Mouse (Mus musculus) effector memory CD4-positive, alpha-beta T cell, adult 7 months (primary cell): ENCODE measurements around the gene Prr14l. TPM values are rescaled to one million over a fixed set of nuclear protein-coding genes. Genes with fewer than 3 reads are reported as not detected.

Experiments
- polyA plus RNA-seq: library from polyadenylated mRNA; unstranded; fragments of 100-300 nt; shearing (Covaris generic); gene quantifications from one replicate; pipeline ENCODE4 v1.2.1, GENCODE M21; 2017

The Prr14l gene
- 15.5 TPM for polyA plus RNA-seq

GRCm38 (mm10) chr5:32853731-32854507 is at the start of gene Prr14l:
TSS of gene Prr14l (minus strand) at chr5:32854256.

DNA sequence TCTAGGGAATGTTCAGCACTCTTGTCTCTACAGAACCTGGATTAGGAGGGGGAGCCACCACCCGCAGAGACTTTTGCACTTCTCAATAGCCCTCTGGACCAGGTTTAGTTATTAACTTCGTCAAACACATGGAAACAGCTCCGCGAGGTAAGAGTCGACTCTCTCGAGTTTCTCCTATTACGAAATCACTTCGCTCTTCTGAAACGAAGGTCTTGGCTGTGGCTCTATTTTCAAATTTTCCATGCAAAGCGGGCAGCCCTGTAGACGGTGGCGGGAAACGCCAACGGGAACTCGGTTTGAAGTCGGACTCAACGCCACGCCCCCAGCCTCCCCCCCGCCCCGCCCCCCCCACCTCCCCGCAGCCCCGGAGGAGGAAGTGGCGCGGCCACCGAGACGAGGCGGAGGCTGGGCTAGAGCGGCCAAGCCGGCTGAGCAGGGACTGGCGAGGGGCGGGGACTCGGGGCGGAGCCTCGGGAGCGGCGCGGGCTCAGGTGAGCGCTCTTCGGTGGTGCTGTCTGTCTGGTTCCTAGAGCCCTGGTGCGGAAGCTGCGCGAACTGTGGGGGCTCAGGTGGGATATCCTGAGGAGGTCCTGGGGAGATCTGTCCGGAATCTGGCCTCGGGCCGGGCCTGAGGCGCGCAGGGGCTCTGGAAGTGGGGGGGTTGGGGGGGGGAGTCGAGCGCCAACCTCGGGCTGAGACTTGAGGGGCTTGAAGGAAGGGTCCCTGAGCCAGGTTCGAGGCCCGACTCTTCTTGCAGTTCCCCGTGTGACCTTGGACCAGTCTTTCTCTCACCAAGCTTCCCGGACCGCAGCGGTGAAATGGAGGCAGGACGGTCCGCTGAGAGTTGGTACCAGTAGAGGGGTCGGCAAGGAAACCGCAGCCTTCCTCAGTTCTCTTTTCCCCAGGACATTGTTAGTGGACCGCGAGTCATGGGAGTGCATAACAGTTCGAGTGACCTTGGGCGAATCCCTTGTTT is 9.5 kb upstream of the Prr14l start, which contains the start of gene Depdc5:
TSS of gene Depdc5 (plus strand) at position 449 of the 976 bp plus-strand sequence.

GRCm38 (mm10) chr5:32827009-32827408 is 27.0 kb downstream of the Prr14l start, which contains the start of gene Gm20671:
TSS of gene Gm20671 (minus strand) at chr5:32827109.

DNA sequence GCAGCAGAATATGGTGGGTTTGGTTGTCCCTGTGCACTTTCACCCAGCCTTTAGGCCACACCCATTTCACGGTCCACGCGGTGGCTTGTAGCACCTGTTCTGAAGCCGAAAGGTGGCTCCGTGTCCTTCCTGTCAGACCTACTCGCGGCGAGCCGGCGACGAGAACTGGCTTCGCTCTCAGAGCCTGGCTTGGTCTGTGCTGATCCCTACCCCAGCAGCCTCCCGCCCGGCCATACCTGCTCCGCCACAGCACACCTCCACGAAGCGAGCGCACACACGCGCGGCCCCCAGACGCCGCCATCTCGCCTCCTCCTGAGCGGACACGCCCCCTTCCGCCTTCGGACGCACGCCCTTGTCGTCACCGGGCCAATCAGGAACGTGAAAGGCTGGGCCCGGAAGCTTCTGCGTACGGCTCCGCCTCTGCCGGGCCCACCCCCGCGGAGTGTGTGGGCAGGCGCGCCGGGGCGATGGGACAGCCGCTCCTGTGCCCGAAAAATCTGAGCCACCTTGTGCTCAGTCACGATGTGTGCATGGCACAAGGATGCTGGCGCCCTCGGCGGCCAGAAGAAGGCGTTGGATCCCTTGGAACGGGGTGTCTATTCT is 68.6 kb downstream of the Prr14l start, which contains the start of gene Pisd:
TSS of gene Pisd (minus strand) at position 334 of the 603 bp plus-strand sequence.

Other genes with a start within 250 kb of the Prr14l start
- gene Yes1, start 243.1 kb downstream of the Prr14l start, polyA plus RNA-seq, result 36.9 TPM
- 75.7 TPM for gene Pisd, start 68.6 kb downstream of the Prr14l start, polyA plus RNA-seq
- gene Gm20671, start 27.1 kb downstream of the Prr14l start, polyA plus RNA-seq, result not detected
- 19.1 TPM for gene Depdc5, start 9.4 kb upstream of the Prr14l start, polyA plus RNA-seq
- 244 TPM for gene Ywhah, start 164.6 kb upstream of the Prr14l start, polyA plus RNA-seq
- gene Slc5a1, start 250.0 kb upstream of the Prr14l start, polyA plus RNA-seq, result not detected